Mouse (Mus musculus) common myeloid progenitor, adult 5-6 weeks (primary cell): Measurements from ENCODE around the gene Tuba3b. TPM values are rescaled to one million over a fixed set of nuclear protein-coding genes. Genes with fewer than 3 reads are reported as not detected.

ENCODE experiments used
- ATAC-seq: replicated peaks from 2 replicates; pipeline ENCODE4 v1.8.0; 2016; ENCODE audit warnings: low read depth, mild to moderate bottlenecking, moderate TSS enrichment, inconsistent platforms; ENCODE audit not compliant: poor library complexity, severe bottlenecking
- total RNA-seq: library from RNA; stranded (forward); fragments of 200-1000, 187-1606 nt; gene quantifications from 2 replicates; pipeline ENCODE4 v1.2.3, GENCODE M21; 2017

Tuba3b gene
- total RNA-seq, 1 experiment from 2014 or later: not detected

- ATAC-seq: no peak
These were observed 43.6 kb downstream of the Tuba3b start for GRCm38 (mm10) chr6:145659116-145659515.

- no peak for ATAC-seq
These were observed 45.4 kb downstream of the Tuba3b start for GRCm38 (mm10) chr6:145660943-145661342.

GRCm38 (mm10) chr6:145664208-145664607 lies 48.7 kb downstream of the Tuba3b start:
- ATAC-seq: no peak

GRCm38 (mm10) chr6:145665751-145666150 lies 50.2 kb downstream of the Tuba3b start:
- no peak for ATAC-seq

- no peak for ATAC-seq
These were observed 52.1 kb downstream of the Tuba3b start for GRCm38 (mm10) chr6:145667654-145668053.

GRCm38 (mm10) chr6:145669596-145670071 lies 54.1 kb downstream of the Tuba3b start:
- ATAC-seq: no peak

Other genes starting within 250 kb of the Tuba3b start
- not detected in 2 replicates for gene Lmntd1, start 1.4 kb upstream of the Tuba3b start, total RNA-seq
- gene Rassf8, start 131.0 kb downstream of the Tuba3b start, total RNA-seq: 3.1 and 7.0 TPM in 2 replicates
- under 0.01 TPM in 1 of 2 replicates, not detected in the other for gene Bhlhe41, start 249.8 kb downstream of the Tuba3b start, total RNA-seq